Mouse (Mus musculus) ES-Bruce4 (cell line): ENCODE data around the gene Lef1. TPM values are rescaled to one million over a fixed set of nuclear protein-coding genes. Genes with fewer than 3 reads are reported as not detected.

Experiments used
- H3K27ac ChIP-seq: 2 replicates; pipeline ENCODE4 v1.5.1; 2012; ENCODE audit warnings: low read length, inconsistent platforms; ENCODE audit not compliant: insufficient read depth
- H3K27me3 ChIP-seq: 2 replicates; pipeline ENCODE4 v1.6.1; 2012; ENCODE audit warnings: mild to moderate bottlenecking, low read length, inconsistent platforms; ENCODE audit not compliant: control insufficient read depth, poor library complexity, insufficient read depth, severe bottlenecking
- H3K36me3 ChIP-seq: 2 replicates; pipeline ENCODE4 v1.6.1; 2012; ENCODE audit warnings: inconsistent platforms, mild to moderate bottlenecking, low read length, moderate library complexity; ENCODE audit not compliant: control insufficient read depth, poor library complexity, insufficient read depth, severe bottlenecking
- H3K4me1 ChIP-seq: one replicate; pipeline ENCODE4 v1.8.1; 2011; ENCODE audit warnings: low read length; ENCODE audit not compliant: control insufficient read depth, insufficient read depth
- H3K4me3 ChIP-seq: 2 replicates; pipeline ENCODE4 v1.5.1; 2011; ENCODE audit warnings: low read depth, mild to moderate bottlenecking, low read length
- H3K9ac ChIP-seq: 2 replicates; pipeline ENCODE4 v1.6.1; 2012; ENCODE audit warnings: low read depth, mild to moderate bottlenecking, inconsistent platforms; ENCODE audit not compliant: poor library complexity, severe bottlenecking
- H3K9me3 ChIP-seq: replicated peaks from 2 replicates; pipeline ENCODE4 v1.6.1; 2012; ENCODE audit warnings: mild to moderate bottlenecking, low read length, inconsistent platforms; ENCODE audit not compliant: control insufficient read depth, poor library complexity, insufficient read depth, severe bottlenecking
- CTCF ChIP-seq: IDR thresholded peaks from one replicate; pipeline ENCODE4 v1.8.1; 2011; ENCODE audit warnings: low read depth, low read length
- EP300 ChIP-seq: IDR thresholded peaks from 2 replicates; pipeline ENCODE4 v1.6.1; 2011; ENCODE audit warnings: low read depth, low read length; ENCODE audit not compliant: insufficient read depth
- POLR2A ChIP-seq: IDR thresholded peaks from one replicate; pipeline ENCODE4 v1.8.1; 2011; ENCODE audit warnings: low read length; ENCODE audit not compliant: insufficient read depth
- polyA plus RNA-seq: library from polyadenylated mRNA; stranded (reverse); fragments of >200 nt; gene quantifications from 2 replicates; pipeline ENCODE4 v1.2.4, GENCODE M21; 2011; ENCODE audit warnings: low read depth; ENCODE audit not compliant: missing spikeins, insufficient read depth, insufficient read length

Lef1 gene
- polyA plus RNA-seq, 1 experiment: 3.4 TPM

GRCm38 (mm10) chr3:131246579-131247046 is 136.3 kb downstream of the Lef1 start:
- Histone ChIP-seq H3K27ac (no peak overlapping the region), H3K4me3 (no peak overlapping the region), H3K9me3 (no peaks in the 10 kb centered on the region), H3K36me3 (no peaks in the 10 kb centered on the region; the same call in 1 of the 2 replicates), H3K9ac (no peak overlapping the region), H3K4me1 (peaks cover 6% of the 10 kb centered on the region), H3K27me3 (no peaks in the 10 kb centered on the region)
- TF ChIP-seq POLR2A: no peak
- TF ChIP-seq EP300: no peak
- TF ChIP-seq CTCF: no peak

- Histone ChIP-seq H3K27me3 (no peaks in the 10 kb centered on the region), H3K4me1 (peaks cover 6% of the 10 kb centered on the region), H3K4me3 (no peak overlapping the region), H3K27ac (no peak overlapping the region), H3K9me3 (no peaks in the 10 kb centered on the region), H3K36me3 (no peaks in the 10 kb centered on the region; the same call in 1 of the 2 replicates), H3K9ac (no peak overlapping the region)
- no peak for TF ChIP-seq POLR2A
- no peak for TF ChIP-seq CTCF
- no peak for TF ChIP-seq EP300
Measured at GRCm38 (mm10) chr3:131247447-131247846, 137.2 kb downstream of the Lef1 start.

- H3K27me3 ChIP-seq: no peaks in the 10 kb centered on the region
- no peaks in the 10 kb centered on the region for H3K9me3 ChIP-seq
- TF ChIP-seq POLR2A (no peak), EP300 (no peak), CTCF (no peak)
- no peaks in the 10 kb centered on the region; the same call in 1 of the 2 replicates for H3K36me3 ChIP-seq
- no peak overlapping the region for H3K27ac ChIP-seq
- H3K9ac ChIP-seq: no peak overlapping the region
- no peak overlapping the region for H3K4me3 ChIP-seq
- H3K4me1 ChIP-seq: peaks cover 6% of the 10 kb centered on the region
Measured at GRCm38 (mm10) chr3:131247851-131248250, 137.6 kb downstream of the Lef1 start.

GRCm38 (mm10) chr3:131248444-131248843 is 138.2 kb downstream of the Lef1 start:
- H3K4me1 ChIP-seq: peaks cover 6% of the 10 kb centered on the region

GRCm38 (mm10) chr3:131250283-131250682 is 140.0 kb downstream of the Lef1 start:
- Histone ChIP-seq H3K27me3 (no peaks in the 10 kb centered on the region), H3K9me3 (no peaks in the 10 kb centered on the region), H3K4me3 (no peak overlapping the region), H3K4me1 (peaks cover 6% of the 10 kb centered on the region), H3K27ac (no peak overlapping the region), H3K36me3 (no peaks in the 10 kb centered on the region; the same call in 1 of the 2 replicates), H3K9ac (no peak overlapping the region)
- no peak for TF ChIP-seq POLR2A
- no peak for TF ChIP-seq EP300
- TF ChIP-seq CTCF: no peak

More at GRCm38 (mm10) chr3:131248444-131248843, 138.2 kb downstream of the Lef1 start:
- H3K9ac ChIP-seq: no peak overlapping the region
- no peaks in the 10 kb centered on the region; the same call in 1 of the 2 replicates for H3K36me3 ChIP-seq
- TF ChIP-seq CTCF (no peak), EP300 (no peak), POLR2A (no peak)
- no peaks in the 10 kb centered on the region for H3K27me3 ChIP-seq
- no peaks in the 10 kb centered on the region for H3K9me3 ChIP-seq
- no peak overlapping the region for H3K27ac ChIP-seq
- no peak overlapping the region for H3K4me3 ChIP-seq

GRCm38 (mm10) chr3:131250978-131251377 is 140.7 kb downstream of the Lef1 start:
- Histone ChIP-seq H3K4me3 (no peak overlapping the region), H3K9me3 (no peaks in the 10 kb centered on the region), H3K9ac (no peak overlapping the region), H3K27ac (no peak overlapping the region), H3K27me3 (no peaks in the 10 kb centered on the region), H3K36me3 (no peaks in the 10 kb centered on the region; the same call in 1 of the 2 replicates), H3K4me1 (peaks cover 6% of the 10 kb centered on the region)
- TF ChIP-seq POLR2A: no peak
- TF ChIP-seq EP300: no peak
- TF ChIP-seq CTCF: no peak
